Mouse (Mus musculus) effector memory CD4-positive, alpha-beta T cell, adult 5 months (primary cell): ENCODE results near the gene Arhgap8. TPM values are rescaled to one million over a fixed set of nuclear protein-coding genes. Genes with fewer than 3 reads are reported as not detected.

Source experiments
- polyA plus RNA-seq: library from polyadenylated mRNA; unstranded; fragments of 100-300 nt; shearing (Covaris generic); gene quantifications from one replicate; pipeline ENCODE4 v1.2.1, GENCODE M21; 2017

Arhgap8 gene
- polyA plus RNA-seq, result not detected

DNA sequence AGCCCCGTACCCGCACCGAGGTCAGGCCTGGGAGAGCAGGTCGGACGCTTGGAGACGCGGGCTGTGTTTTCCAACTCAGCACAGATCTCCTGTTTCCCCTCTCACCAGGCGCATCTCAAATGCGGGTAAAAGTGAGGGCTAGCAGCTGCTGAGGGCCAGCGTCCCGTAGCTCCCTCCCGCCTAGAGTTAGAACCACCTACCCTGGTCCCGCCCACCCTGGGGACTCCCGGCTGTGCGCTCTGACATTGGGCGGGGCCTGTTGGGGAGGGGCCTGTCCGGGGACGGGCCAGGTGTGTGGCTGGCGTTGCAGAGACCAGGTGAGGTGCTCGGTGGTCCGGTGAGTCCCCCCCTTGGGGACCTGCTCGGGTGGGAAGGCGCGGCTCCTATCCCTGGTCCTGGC lies at the start of gene Arhgap8:
Gene Arhgap8, plus strand, starts transcription at position 262 of the 400 bp plus-strand sequence.

Other genes with a start within 250 kb of the Arhgap8 start
- gene Rtl6, start 162.2 kb upstream of the Arhgap8 start, polyA plus RNA-seq, result 0.89 TPM
- not detected for gene Prr5, start 50.4 kb upstream of the Arhgap8 start, polyA plus RNA-seq
- 2.6 TPM for gene Phf21b, start 136.0 kb downstream of the Arhgap8 start, polyA plus RNA-seq
- 0.11 TPM for gene Gm29666, start 200.0 kb downstream of the Arhgap8 start, polyA plus RNA-seq
- gene Nup50, start 203.4 kb downstream of the Arhgap8 start, polyA plus RNA-seq, result 83.0 TPM